Mouse (Mus musculus): Measurements from ENCODE around the gene Akap8l. TPM values are rescaled to one million over a fixed set of nuclear protein-coding genes. Genes with fewer than 3 reads are reported as not detected.

Gene Akap8l
- polyA plus RNA-seq, 1 experiment, result 87.0 TPM

DNA sequence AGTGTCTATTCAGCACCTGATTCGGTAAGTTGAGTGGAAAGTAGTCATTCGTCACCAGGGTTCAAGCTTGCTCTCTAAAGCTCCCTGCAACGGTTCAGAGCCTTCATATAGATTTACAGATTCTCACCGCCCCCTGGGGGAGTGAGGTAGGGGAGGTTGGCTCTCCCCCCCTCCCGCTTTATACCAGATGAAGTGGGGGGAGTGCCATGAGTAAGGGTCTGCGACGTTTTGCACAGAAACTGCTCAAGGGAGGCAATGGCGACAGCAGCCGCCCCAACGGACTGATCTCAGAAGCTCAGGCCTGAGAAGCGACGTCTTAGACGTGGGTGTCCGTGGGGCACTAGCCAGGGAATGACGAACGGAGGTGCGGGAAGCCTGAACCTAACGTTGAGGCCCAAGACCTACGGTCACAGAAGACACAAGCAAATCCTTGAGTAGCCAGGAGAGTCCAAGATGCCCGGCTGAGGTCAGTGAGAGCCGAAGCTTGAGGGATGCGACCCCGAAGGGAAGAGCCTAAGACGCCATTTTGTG lies 491 bp downstream of the Akap8l start:
- Histone ChIP-seq H3K4me3 (ENCODE audit: insufficient read depth, low read length) (peak overlapping the region; percentile 77), H3K4me1 (ENCODE audit: control insufficient read depth, insufficient read depth, low read length) (peaks cover 7% of the 10 kb centered on the region), H3K27ac (ENCODE audit: insufficient read depth, low read depth, low read length) (0 out of 2 replicates have a peak overlapping the region, but pooled peaks have one; percentile 23)
- TF ChIP-seq POLR2A (IDR thresholded peaks at IDR 0.05; ENCODE audit: borderline replicate concordance, low read depth, low read length), result no peak
- no peak for TF ChIP-seq CTCF (IDR thresholded peaks at IDR 0.05; ENCODE audit: low read depth, low read length)

DNA sequence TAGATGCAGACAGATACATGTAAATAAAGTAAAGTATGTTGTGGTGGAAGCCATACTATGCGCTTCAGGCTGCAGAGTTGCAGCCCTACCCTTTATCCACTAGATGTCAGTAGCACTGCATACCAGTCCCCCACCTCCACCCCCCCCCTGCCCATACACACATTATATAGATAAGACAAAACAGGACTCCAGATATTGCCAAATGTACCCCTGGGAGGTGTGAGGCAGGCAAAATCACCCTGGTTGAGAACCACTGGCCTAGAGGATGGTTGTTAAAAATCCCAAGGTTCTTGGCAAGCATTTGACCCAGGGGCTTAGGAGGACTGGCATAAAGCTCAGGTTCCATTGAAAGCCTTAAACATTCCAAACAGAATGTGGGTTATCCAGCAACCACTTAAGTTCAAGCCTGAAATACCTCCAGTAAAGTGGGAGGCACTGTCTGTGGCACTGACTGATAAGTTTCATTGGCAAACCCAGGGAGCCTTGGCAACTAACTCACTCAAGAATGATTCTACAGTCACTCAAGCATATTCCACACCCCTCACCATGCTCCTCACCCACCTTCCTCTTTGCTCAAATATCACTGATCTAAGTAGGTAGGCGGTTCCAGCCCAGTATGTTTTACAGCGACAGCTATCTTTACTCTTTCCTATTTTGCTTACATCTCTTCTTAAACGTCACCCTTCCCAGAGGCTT lies 1.2 kb downstream of the Akap8l start:
- TF ChIP-seq CTCF (IDR thresholded peaks at IDR 0.05; ENCODE audit: low read depth, low read length), result peak; percentile 78
- TF ChIP-seq POLR2A (IDR thresholded peaks at IDR 0.05; ENCODE audit: borderline replicate concordance, low read depth, low read length), result no peak
- peaks cover 7% of the 10 kb centered on the region for H3K4me1 ChIP-seq (ENCODE audit: control insufficient read depth, insufficient read depth, low read length)
- peak overlapping the region; percentile 77 for H3K4me3 ChIP-seq (ENCODE audit: insufficient read depth, low read length)
- no peak overlapping the region for H3K27ac ChIP-seq (ENCODE audit: insufficient read depth, low read depth, low read length)

DNA sequence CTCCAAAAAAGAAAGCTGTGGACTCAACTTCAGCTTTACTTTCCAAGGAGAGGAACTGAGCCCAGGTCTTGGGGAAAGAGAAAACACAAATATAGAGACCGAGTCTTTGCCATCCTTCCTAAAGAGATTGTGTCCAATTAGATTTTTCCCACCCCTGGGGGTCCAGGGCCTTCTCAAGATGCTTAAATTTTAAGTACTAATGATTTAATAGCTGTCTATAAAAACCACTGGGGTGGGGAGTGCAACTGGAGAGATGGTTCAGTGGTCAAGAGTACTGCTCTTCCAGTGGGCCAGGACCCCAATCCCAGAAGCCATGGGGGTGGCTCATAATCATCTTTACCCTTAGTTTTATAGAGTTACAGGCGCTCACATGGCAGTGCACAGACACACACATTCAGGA lies 2.0 kb downstream of the Akap8l start:
- H3K4me1 ChIP-seq (ENCODE audit: control insufficient read depth, insufficient read depth, low read length), result peaks cover 7% of the 10 kb centered on the region
- no peak overlapping the region for H3K27ac ChIP-seq (ENCODE audit: insufficient read depth, low read depth, low read length)
- TF ChIP-seq POLR2A (IDR thresholded peaks at IDR 0.05; ENCODE audit: borderline replicate concordance, low read depth, low read length) (no peak), CTCF (IDR thresholded peaks at IDR 0.05; ENCODE audit: low read depth, low read length) (no peak)
- no peak overlapping the region for H3K4me3 ChIP-seq (ENCODE audit: insufficient read depth, low read length)

DNA sequence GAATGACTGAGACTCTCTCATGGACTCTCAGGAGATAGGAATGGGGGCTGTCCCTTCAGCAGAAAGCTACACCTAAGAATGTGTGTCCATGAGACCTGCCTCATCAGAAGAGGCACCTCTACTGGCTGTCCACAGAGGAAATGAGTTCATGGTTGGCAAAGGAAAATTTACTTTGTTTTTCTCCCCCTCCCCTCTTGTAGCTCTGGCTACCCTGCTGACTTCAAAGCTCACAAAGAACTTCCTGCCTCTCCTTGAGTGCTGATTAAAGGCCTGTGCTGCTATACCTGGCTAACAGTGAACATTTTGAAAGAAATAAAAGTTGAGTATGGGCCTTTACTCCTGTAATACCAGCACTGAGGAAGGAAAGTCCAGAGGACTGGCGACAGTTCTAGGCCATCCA lies 9.3 kb downstream of the Akap8l start:
- Histone ChIP-seq H3K27ac (ENCODE audit: insufficient read depth, low read depth, low read length) (no peak overlapping the region), H3K4me3 (ENCODE audit: insufficient read depth, low read length) (no peak overlapping the region), H3K4me1 (ENCODE audit: control insufficient read depth, insufficient read depth, low read length) (peaks cover 10% of the 10 kb centered on the region)
- TF ChIP-seq POLR2A (IDR thresholded peaks at IDR 0.05; ENCODE audit: borderline replicate concordance, low read depth, low read length) (no peak), CTCF (IDR thresholded peaks at IDR 0.05; ENCODE audit: low read depth, low read length) (no peak)

DNA sequence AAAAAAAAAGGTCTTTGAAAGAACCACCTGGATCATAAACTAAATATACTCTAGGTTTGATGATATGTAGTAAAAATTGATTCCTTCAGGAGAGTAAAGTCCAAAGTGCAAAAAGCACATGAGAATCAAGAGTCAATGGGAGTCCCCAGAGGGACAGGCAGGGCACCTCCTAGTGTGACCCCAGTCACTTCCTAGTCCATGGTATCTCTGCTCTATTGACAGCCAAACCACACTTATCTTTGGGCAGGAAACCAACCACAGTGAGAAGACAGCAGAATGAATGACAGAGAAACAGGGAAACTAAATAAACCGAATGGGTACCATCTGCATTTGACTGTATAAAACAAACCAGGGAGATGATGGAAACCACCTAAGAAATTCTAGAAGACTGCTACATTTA lies 10.3 kb downstream of the Akap8l start:
- TF ChIP-seq CTCF (IDR thresholded peaks at IDR 0.05; ENCODE audit: low read depth, low read length) (no peak), POLR2A (IDR thresholded peaks at IDR 0.05; ENCODE audit: borderline replicate concordance, low read depth, low read length) (no peak)
- Histone ChIP-seq H3K27ac (ENCODE audit: insufficient read depth, low read depth, low read length) (no peak overlapping the region), H3K4me1 (ENCODE audit: control insufficient read depth, insufficient read depth, low read length) (peaks cover 18% of the 10 kb centered on the region), H3K4me3 (ENCODE audit: insufficient read depth, low read length) (no peak overlapping the region)

DNA sequence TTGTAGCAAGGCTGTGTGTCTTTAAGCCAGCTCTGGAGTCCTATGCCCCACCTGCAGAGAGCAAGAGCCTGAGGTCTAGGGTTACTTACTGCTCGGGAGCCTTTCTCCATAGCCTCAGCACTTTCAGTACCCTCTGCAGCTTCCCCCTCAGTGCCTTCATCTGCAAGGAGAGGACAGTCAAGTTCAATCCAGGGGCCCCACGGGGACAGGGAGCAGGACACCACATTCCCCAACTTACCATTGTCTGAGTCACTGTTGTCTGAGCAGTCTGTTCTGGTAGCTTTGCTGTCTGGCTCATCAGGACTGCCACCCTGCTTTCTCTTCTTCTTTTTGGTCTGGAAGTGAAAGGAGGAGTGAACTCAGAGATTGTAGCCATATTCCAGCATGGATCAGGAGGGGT lies 14.5 kb downstream of the Akap8l start:
- peaks cover 18% of the 10 kb centered on the region for H3K4me1 ChIP-seq (ENCODE audit: control insufficient read depth, insufficient read depth, low read length)

DNA sequence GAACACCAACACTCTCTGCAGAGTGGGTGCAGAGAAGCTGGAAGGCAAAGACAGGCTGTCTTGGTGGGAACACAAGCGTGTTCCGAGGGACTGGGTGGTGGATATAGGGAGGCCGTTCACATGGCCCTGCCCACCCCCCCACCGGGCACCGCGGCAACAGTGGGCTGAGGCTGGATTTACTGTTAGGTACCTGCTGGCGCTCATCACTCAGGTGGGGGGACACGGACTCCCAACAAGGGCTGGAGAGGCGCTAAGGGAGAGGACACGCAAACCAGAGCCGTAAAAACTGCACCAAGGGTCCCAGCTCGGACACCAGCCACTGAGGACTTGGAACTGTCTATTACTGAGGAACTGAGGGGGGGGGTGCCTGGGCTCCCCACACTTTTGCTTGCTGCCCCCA lies 15.5 kb downstream of the Akap8l start:
- Histone ChIP-seq H3K27ac (ENCODE audit: insufficient read depth, low read depth, low read length) (no peak overlapping the region), H3K4me3 (ENCODE audit: insufficient read depth, low read length) (no peak overlapping the region), H3K4me1 (ENCODE audit: control insufficient read depth, insufficient read depth, low read length) (peaks cover 18% of the 10 kb centered on the region)
- TF ChIP-seq CTCF (IDR thresholded peaks at IDR 0.05; ENCODE audit: low read depth, low read length) (no peak), POLR2A (IDR thresholded peaks at IDR 0.05; ENCODE audit: borderline replicate concordance, low read depth, low read length) (no peak)

More for the DNA sequence above, 14.5 kb downstream of the Akap8l start:
- H3K27ac ChIP-seq (ENCODE audit: insufficient read depth, low read depth, low read length), result peak overlapping the region; percentile 74
- no peak overlapping the region for H3K4me3 ChIP-seq (ENCODE audit: insufficient read depth, low read length)
- no peak for TF ChIP-seq POLR2A (IDR thresholded peaks at IDR 0.05; ENCODE audit: borderline replicate concordance, low read depth, low read length)
- no peak for TF ChIP-seq CTCF (IDR thresholded peaks at IDR 0.05; ENCODE audit: low read depth, low read length)

DNA sequence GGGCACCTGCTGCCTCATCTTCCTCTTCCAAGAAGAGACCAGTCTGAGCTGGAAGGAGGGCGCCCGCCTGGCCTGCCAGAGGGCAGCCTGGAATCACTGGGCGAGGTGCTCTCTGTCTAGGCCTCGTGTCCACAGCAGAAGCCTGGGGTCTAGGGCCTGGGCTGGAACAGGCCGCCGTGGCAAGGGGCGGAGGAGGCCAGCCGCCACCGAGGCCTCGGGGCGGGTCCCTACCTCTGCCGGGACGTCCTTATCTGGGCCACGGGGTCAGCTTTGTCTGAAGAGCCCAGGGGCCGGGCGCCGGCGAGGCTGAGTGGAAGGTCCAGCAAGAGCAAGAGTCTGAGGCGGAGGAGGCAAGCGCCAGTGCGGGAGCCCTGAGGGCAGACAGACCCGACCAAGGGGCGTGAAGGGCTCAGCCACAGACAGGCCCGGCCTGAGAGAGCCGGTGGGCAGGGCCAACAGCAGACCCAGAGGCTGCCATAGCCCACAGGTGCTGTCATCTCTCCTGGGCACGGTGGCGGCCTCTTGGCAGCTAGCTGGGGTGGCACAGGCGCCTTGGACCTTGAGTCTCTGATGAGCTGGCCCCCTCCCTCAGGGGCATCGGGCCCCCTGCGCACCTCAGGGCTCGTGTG lies 16.6 kb downstream of the Akap8l start:
- no peak overlapping the region for H3K4me3 ChIP-seq (ENCODE audit: insufficient read depth, low read length)
- H3K27ac ChIP-seq (ENCODE audit: insufficient read depth, low read depth, low read length), result no peak overlapping the region
- TF ChIP-seq CTCF (IDR thresholded peaks at IDR 0.05; ENCODE audit: low read depth, low read length) (no peak), POLR2A (IDR thresholded peaks at IDR 0.05; ENCODE audit: borderline replicate concordance, low read depth, low read length) (no peak)
- H3K4me1 ChIP-seq (ENCODE audit: control insufficient read depth, insufficient read depth, low read length), result peaks cover 18% of the 10 kb centered on the region

DNA sequence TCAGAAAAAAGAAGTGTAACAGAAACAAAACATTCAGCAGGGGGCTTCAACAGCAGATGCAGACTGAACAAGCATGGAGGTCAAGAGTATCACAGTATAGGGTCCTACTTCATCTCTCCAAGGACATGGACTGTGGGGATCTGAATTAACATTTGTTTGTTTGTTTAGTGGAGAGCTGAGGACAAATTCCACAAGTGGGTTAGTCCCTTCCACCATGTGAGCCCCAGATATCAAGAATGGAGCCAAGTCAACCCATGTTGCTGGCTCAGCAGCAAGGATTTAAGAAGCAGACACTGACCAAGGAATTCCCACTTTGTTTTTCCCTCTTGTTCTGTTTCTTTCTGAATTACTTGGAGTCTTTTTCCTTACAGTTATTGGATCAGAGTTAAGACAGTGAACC lies 22.9 kb downstream of the Akap8l start:
- TF ChIP-seq CTCF (IDR thresholded peaks at IDR 0.05; ENCODE audit: low read depth, low read length), result no peak
- no peak for TF ChIP-seq POLR2A (IDR thresholded peaks at IDR 0.05; ENCODE audit: borderline replicate concordance, low read depth, low read length)
- Histone ChIP-seq H3K4me1 (ENCODE audit: control insufficient read depth, insufficient read depth, low read length) (no peaks in the 10 kb centered on the region), H3K4me3 (ENCODE audit: insufficient read depth, low read length) (no peak overlapping the region), H3K27ac (ENCODE audit: insufficient read depth, low read depth, low read length) (no peak overlapping the region)

DNA sequence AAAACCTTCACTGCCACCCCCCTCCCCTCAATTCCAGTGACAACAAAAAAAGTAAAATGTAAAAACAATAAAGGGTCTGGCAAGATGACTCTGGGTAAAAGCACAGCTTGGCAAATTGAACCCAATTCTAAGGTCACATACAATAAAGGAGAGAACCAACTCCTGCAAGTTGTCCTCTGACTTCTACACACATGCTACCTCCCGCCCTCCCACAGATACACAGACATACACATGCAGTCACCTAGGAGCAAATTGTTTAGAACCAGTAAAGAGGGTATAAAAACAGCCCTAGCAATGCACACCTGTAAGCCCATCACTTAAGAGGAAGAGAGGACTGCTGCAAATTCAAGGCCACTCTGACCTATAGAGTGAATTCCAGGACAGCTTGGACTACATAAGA lies 27.6 kb downstream of the Akap8l start:
- H3K4me1 ChIP-seq (ENCODE audit: control insufficient read depth, insufficient read depth, low read length), result peaks cover 8% of the 10 kb centered on the region
- TF ChIP-seq POLR2A (IDR thresholded peaks at IDR 0.05; ENCODE audit: borderline replicate concordance, low read depth, low read length) (no peak), CTCF (IDR thresholded peaks at IDR 0.05; ENCODE audit: low read depth, low read length) (no peak)
- no peak overlapping the region for H3K4me3 ChIP-seq (ENCODE audit: insufficient read depth, low read length)
- no peak overlapping the region for H3K27ac ChIP-seq (ENCODE audit: insufficient read depth, low read depth, low read length)

All from bone marrow macrophage, adult 2 months (primary cell).